In genomic region chr13:97080201-97080600, GRCm38 (mm10) we compare ENCODE assay signal across 31 mouse cellular contexts. TPM values are rescaled to one million over a fixed set of nuclear protein-coding genes. Genes with fewer than 3 reads are reported as not detected.
A peak's percentile ranks its signal among the peaks of the same experiment; 100 is the strongest.
DNase-seq lines count a peak whose midpoint lies in the region; ATAC-seq lines count a peak whose summit lies in the region.
"Had no signal": no experiment of that assay in that cellular context is flagged by ENCODE, and none has a peak within 500 bp of the region (broad histone marks: within the 10 kb centered on the region; RNA-seq: fewer than 3 reads in every experiment).

No protein-coding gene starts in this region.

- H3K4me3 ChIP-seq in liver, embryonic 12.5 days = no peak overlapping the region
- H3K4me3 ChIP-seq in liver, embryonic 11.5 days (ENCODE audit: low read depth, low read length) = no peak overlapping the region
- H3K4me3 ChIP-seq: forebrain, embryonic 10.5 days; gastrocnemius, adult 2 months; heart, embryonic 12.5 days; left cerebral cortex, adult 2 months; limb, embryonic 10.5 days had no signal

- H3K4me1 ChIP-seq in liver, embryonic 12.5 days = peaks cover 23% of the 10 kb centered on the region
- H3K4me1 ChIP-seq in liver, embryonic 11.5 days (replicated peaks; ENCODE audit: control insufficient read depth, insufficient read depth, low read length) = peaks cover 5% of the 10 kb centered on the region; the same call in 1 of the 2 replicates
- H3K4me1 ChIP-seq: limb, embryonic 10.5 days had no signal

- H3K4me2 ChIP-seq in liver, embryonic 12.5 days = no peak overlapping the region
- H3K4me2 ChIP-seq in liver, embryonic 11.5 days = no peak overlapping the region
- H3K4me2 ChIP-seq: heart, embryonic 12.5 days had no signal

- no peaks in the 10 kb centered on the region for H3K27me3 ChIP-seq in liver, embryonic 12.5 days (replicated peaks)
- no peaks in the 10 kb centered on the region for H3K27me3 ChIP-seq in liver, embryonic 11.5 days (replicated peaks; ENCODE audit: control insufficient read depth, insufficient read depth, low read length)
- H3K27me3 ChIP-seq: heart, embryonic 12.5 days had no signal

- no peaks in the 10 kb centered on the region for H3K9me3 ChIP-seq in liver, embryonic 12.5 days (replicated peaks)
- H3K9me3 ChIP-seq in liver, embryonic 11.5 days (ENCODE audit: control insufficient read depth, low read length) = no peaks in the 10 kb centered on the region
- H3K9me3 ChIP-seq: forebrain, embryonic 10.5 days; heart, embryonic 12.5 days; limb, embryonic 10.5 days had no signal

- H3K36me3 ChIP-seq in liver, embryonic 12.5 days = no peaks in the 10 kb centered on the region
- H3K36me3 ChIP-seq in liver, embryonic 11.5 days (ENCODE audit: control insufficient read depth, insufficient read depth, low read length) = no peaks in the 10 kb centered on the region
- H3K36me3 ChIP-seq: heart, embryonic 12.5 days; limb, embryonic 10.5 days had no signal

- DNase-seq in cerebellum, postnatal 4 days (ENCODE audit: low spot score in 2 of 2) = no peak
- no peak for DNase-seq in liver, embryonic 11.5 days (ENCODE audit: low spot score)
- peak; percentile 61 for DNase-seq in cerebellum, adult 11-12 months
- peak; percentile 66 to 70 for DNase-seq in cerebellum, postnatal 10 days
- DNase-seq in gastrocnemius, postnatal 10 days = no peak
- no peak for DNase-seq in neural tube, embryonic 10.5 days (ENCODE audit: extremely low spot score, low spot score)
- DNase-seq: adrenal gland, postnatal 36 days; gastrocnemius, adult 2 months; heart, postnatal 10 days; kidney, adult 18-20 months; kidney, postnatal 4 days; liver; liver, postnatal 0 days; right cerebral cortex, postnatal 14 days; thymus, postnatal 25 days had no signal

- H3K27ac ChIP-seq in liver, embryonic 12.5 days = 0 out of 2 replicates have a peak overlapping the region, but pooled peaks have one; percentile 36
- H3K27ac ChIP-seq in liver, embryonic 11.5 days (ENCODE audit: low read depth, low read length) = no peak overlapping the region
- H3K27ac ChIP-seq: forebrain, embryonic 10.5 days; gastrocnemius, adult 2 months; left cerebral cortex, adult 2 months; limb, embryonic 10.5 days; macrophage had no signal

- ATAC-seq in cerebellum, adult (ENCODE audit: insufficient number of reproducible peaks, low FRiP score, low TSS enrichment) = peak; percentile 86
- no peak for ATAC-seq in liver, embryonic 12.5 days
- no peak for ATAC-seq in liver, embryonic 11.5 days (replicated peaks; ENCODE audit: low FRiP score)
- ATAC-seq: inflammation-experienced regulatory T-cells, adult 6 months; liver, postnatal 0 days; lung, postnatal 0 days; midbrain, embryonic 16.5 days had no signal

- H3K9ac ChIP-seq in liver, embryonic 12.5 days = no peak overlapping the region
- no peak overlapping the region for H3K9ac ChIP-seq in liver, embryonic 11.5 days (ENCODE audit: low read depth, low read length)
- H3K9ac ChIP-seq: heart, embryonic 12.5 days; liver, postnatal 0 days had no signal

- WGBS in liver, embryonic 12.5 days (ENCODE audit: insufficient replicate concordance) = 87% methylated on average over 2 of the region's 2 CpGs
- whole genome bisulfite sequencing in liver, embryonic 11.5 days = 68% methylated on average over 2 of the region's 2 CpGs

RNA-seq across cellular contexts. Expression of gene Fam169a, which starts 13.1 kb away (rescaled TPM):
- polyA plus RNA-seq in liver, embryonic 12.5 days (2016; fragmentation: Nextera tagmentation; extraction: Ambion mirVana) = 3.8 and 4.3 TPM in 2 replicates
- polyA plus RNA-seq in liver, embryonic 11.5 days (2014; fragmentation: Nextera tagmentation; extraction: Ambion mirVana) = 8.9 and 10.0 TPM in 2 replicates
- under 1 TPM in 1 of 2 experiments, not detected in 1; 0.12 TPM for total RNA-seq in gastrocnemius, postnatal 10 days (2021)
- total RNA-seq: gastrocnemius, adult 2 months had no signal
- polyA plus RNA-seq: spleen, adult 2 months had no signal

RNA-seq across cellular contexts. Expression of gene Gm6169, which starts 18.8 kb away (rescaled TPM):
- 0.75 and 1.5 TPM in 2 replicates for polyA plus RNA-seq in liver, embryonic 12.5 days (2016; fragmentation: Nextera tagmentation; extraction: Ambion mirVana)
- 1.9 and 2.0 TPM in 2 replicates for polyA plus RNA-seq in liver, embryonic 11.5 days (2014; fragmentation: Nextera tagmentation; extraction: Ambion mirVana)
- total RNA-seq in gastrocnemius, postnatal 10 days (2021) = 10 to 100 TPM in 1 of 2 experiments, under 1 TPM in 1; 0.52 to 13.3 TPM

RNA-seq across cellular contexts. Expression of gene 1700029F12Rik, which starts 46.0 kb away (rescaled TPM):
- not detected in 2 replicates for polyA plus RNA-seq in liver, embryonic 12.5 days (2016; fragmentation: Nextera tagmentation; extraction: Ambion mirVana)
- not detected in 2 replicates for polyA plus RNA-seq in liver, embryonic 11.5 days (2014; fragmentation: Nextera tagmentation; extraction: Ambion mirVana)
- total RNA-seq in gastrocnemius, postnatal 10 days (2021) = not detected
- total RNA-seq: adrenal gland, postnatal 36 days; gastrocnemius, adult 2 months; granulocyte monocyte progenitor cell, adult 5-6 weeks; heart, postnatal 10 days; left cerebral cortex, adult 2 months; neutrophil, adult 5-6 weeks had no signal
- polyA plus RNA-seq: embryonic facial prominence, embryonic 11.5 days; forebrain, embryonic 10.5 days; heart, embryonic 12.5 days; hindbrain, embryonic 11.5 days; inflammation-experienced regulatory T-cells, adult 6 months; kidney, embryonic 16.5 days; limb, embryonic 10.5 days; liver, postnatal 0 days; lung, postnatal 0 days; macrophage; midbrain, embryonic 16.5 days had no signal

RNA-seq across cellular contexts. Expression of gene Gfm2, which starts 57.5 kb away (rescaled TPM):
- 29.0 and 31.7 TPM in 2 replicates for polyA plus RNA-seq in liver, embryonic 12.5 days (2016; fragmentation: Nextera tagmentation; extraction: Ambion mirVana)
- polyA plus RNA-seq in liver, embryonic 11.5 days (2014; fragmentation: Nextera tagmentation; extraction: Ambion mirVana) = 47.0 and 50.7 TPM in 2 replicates
- total RNA-seq in gastrocnemius, postnatal 10 days (2021) = 10 to 100 TPM; 32.2 to 35.5 TPM

RNA-seq across cellular contexts. Expression of gene Nsa2, which starts 57.5 kb away (rescaled TPM):
- polyA plus RNA-seq in liver, embryonic 12.5 days (2016; fragmentation: Nextera tagmentation; extraction: Ambion mirVana) = 41.5 and 42.2 TPM in 2 replicates
- 75.6 and 82.3 TPM in 2 replicates for polyA plus RNA-seq in liver, embryonic 11.5 days (2014; fragmentation: Nextera tagmentation; extraction: Ambion mirVana)
- 10 to 100 TPM; 77.3 to 84.0 TPM for total RNA-seq in gastrocnemius, postnatal 10 days (2021)

Comparison
In these comparisons a context has a peak if more than half of its experiments do, and no peak if none do; other contexts are left out.
1. DNase-seq: peak in cerebellum, adult 11-12 months (single experiment) and cerebellum, postnatal 10 days (2 of 2); none in cerebellum, postnatal 4 days (0 of 2), liver, embryonic 11.5 days (single experiment), gastrocnemius, postnatal 10 days (single experiment) and neural tube, embryonic 10.5 days (single experiment).